Mouse (Mus musculus) G1E (cell line): ENCODE data around the gene Sapcd1.

Source experiments
- CTCF ChIP-seq: IDR thresholded peaks from 2 replicates; pipeline ENCODE4 v1.5.1; 2012; ENCODE audit warnings: low read depth, low read length, inconsistent platforms, mixed read lengths
- GATA1 ChIP-seq: IDR thresholded peaks from 2 replicates; pipeline ENCODE4 v1.6.1; 2012; ENCODE audit warnings: borderline replicate concordance, low read length, inconsistent platforms, mixed read lengths
- GATA2 ChIP-seq: IDR thresholded peaks from 2 replicates; pipeline ENCODE4 v1.6.1; 2012; ENCODE audit warnings: low read depth, low read length, inconsistent platforms, borderline replicate concordance
- POLR2AphosphoS5 ChIP-seq: IDR thresholded peaks from 2 replicates; pipeline ENCODE4 v1.6.1; 2012; ENCODE audit warnings: low read depth, low read length, inconsistent platforms; ENCODE audit not compliant: insufficient replicate concordance
- TAL1 ChIP-seq: conservative IDR thresholded peaks from 2 replicates; pipeline ENCODE4 v1.6.1; 2012; ENCODE audit warnings: low read depth, low read length, inconsistent platforms, mixed read lengths

DNA sequence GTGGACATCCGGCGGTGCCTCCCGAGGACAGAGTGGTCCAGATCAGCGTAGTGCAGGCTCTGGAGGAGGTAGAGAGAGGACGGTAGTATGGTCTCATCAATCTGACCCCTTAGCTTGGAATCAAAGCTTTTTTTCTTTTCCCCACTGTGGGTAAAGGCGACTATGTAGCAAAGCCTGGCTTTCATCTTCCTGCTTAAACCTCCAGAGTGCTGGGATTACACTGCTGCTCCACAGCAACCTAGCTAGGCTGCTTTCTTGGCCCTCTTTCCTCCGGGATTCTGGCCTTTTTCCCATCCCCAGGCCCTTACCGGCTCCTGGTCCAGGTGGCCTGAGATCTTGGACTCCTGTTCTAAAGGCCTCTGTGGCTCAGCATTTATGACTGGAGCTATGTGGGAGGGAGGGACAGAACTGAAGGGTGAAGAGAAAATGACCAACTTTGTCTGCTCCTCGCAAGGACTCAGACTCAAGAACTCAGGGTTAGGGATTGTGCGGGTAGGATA, 36.6 kb upstream of the Sapcd1 start:
- no peak for TF ChIP-seq CTCF
- no peak for TF ChIP-seq GATA1
- TF ChIP-seq POLR2AphosphoS5: no peak
- no peak for TF ChIP-seq TAL1
- TF ChIP-seq GATA2: no peak
